Mouse (Mus musculus): Measurements from ENCODE around the gene BC028528. TPM values are rescaled to one million over a fixed set of nuclear protein-coding genes. Genes with fewer than 3 reads are reported as not detected.
"Not testable (repeated sequence)": the region's sequence is repeated elsewhere in the genome, so short reads cannot be mapped to it uniquely, and the experiment has no call there.

Gene BC028528
- total RNA-seq, 2 experiments from 2014 or later = 7.2 to 13.9 TPM

DNA sequence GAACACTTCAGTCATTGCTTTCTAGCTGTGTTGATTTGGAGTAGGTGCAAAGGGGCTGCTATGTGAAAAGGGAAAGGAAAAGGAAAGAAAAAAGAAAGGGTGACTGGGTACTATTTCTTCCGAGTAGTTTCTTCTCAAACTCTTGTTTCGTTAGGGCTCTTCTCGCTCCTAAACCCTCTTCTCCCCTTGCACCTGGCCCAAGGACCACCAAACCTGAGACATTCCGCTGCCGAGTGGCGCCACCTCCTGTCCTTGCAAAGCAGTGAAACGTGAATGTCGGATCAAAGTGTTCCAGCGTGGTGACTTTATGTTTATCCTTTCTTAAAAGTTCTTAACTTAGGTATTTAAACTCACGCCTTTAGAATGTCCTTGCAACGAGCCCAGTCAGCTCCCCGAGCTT is 15.1 kb upstream of the BC028528 start:
- intact Hi-C loops (cut with DNase I) = loop anchor here (1.0 to 2.0 kb wide), 2 partner anchors 24 to 46 kb away; no protein-coding TSS in a partner anchor
- no peak for DNase-seq (ENCODE audit: low spot score)

DNA sequence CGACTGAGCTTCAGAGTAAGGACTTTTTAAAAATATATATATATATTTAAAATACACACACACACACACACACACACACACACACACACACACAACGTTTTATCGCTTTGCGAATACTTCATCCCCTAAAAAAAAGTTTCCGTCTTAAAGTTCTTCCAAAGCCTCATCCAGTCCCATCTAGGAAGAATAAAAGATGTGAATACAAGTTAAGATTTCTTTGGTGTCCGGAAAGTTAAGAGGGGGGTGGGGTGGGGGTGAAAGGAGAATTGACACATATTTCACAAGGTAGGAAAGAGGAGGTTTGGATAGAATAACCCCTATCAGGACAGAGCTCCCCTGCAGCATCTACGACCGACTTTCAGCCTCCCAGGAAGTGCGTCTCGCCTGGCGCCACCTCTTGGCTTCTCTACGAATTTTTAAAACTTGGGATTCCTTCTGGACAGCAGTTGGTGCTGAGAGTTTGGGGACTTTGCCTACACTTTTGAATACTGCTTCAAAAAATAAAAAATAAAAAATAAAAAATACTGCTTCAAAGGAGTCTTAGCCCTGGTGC is 14.2 kb upstream of the BC028528 start:
- intact Hi-C loops (cut with DNase I) = loop anchor here (1.0 to 2.0 kb wide), 2 partner anchors 23 to 45 kb away; no protein-coding TSS in a partner anchor
- no peak for DNase-seq (ENCODE audit: low spot score)

- intact Hi-C loops (cut with DNase I) = no loop called here
- peak; percentile 15 for DNase-seq (ENCODE audit: low spot score)
Measured at GRCm38 (mm10) chr3:95905146-95905939, 13.5 kb upstream of the BC028528 start.

- DNase-seq (ENCODE audit: low spot score) = peak; percentile 28
- intact Hi-C loops (cut with DNase I) = no loop called here
Measured at GRCm38 (mm10) chr3:95904568-95904967, 12.8 kb upstream of the BC028528 start, which contains the start of gene Car14. Gene Car14 (minus strand): TSS chr3:95904691.

- DNase-seq (ENCODE audit: low spot score) = no peak
- intact Hi-C loops (cut with DNase I) = no loop called here
Measured at GRCm38 (mm10) chr3:95903753-95904502, 12.1 kb upstream of the BC028528 start.

DNA sequence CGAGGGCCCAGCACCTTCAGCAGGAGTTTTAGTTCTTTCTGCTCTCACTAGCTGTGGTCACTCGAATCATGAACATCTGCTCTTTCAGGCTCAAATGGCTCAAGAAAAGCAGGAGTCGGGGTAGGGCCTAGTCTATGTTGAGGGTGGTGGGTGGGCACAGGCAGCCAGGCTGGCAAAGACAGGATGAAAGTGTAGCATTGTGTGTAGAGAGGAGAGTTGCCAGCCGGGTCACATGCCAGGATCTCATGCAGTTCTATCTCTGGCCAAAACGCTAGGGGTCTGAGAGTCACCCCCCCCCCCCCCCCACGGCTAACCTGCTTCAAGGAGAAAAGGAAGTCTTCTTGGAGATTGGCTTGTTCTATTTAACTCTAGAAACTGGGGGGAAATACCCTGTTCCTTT is 10.8 kb upstream of the BC028528 start:
- intact Hi-C loops (cut with DNase I) = no loop called here
- no peak for DNase-seq (ENCODE audit: low spot score)

DNA sequence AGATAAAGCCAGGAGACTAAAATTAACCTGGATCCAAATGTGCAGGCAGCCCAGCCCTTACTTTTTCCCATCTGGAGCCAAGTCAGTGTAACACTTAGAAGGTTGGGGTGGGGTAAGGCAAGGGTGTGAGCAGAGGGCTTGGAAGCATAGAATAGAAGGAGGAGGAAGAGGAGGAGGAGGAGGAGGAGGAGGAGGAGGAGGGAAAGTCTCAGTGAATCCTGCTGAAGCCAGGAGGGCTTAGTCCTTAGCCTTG is 10.5 kb upstream of the BC028528 start:
- intact Hi-C loops (cut with DNase I) = no loop called here

DNA sequence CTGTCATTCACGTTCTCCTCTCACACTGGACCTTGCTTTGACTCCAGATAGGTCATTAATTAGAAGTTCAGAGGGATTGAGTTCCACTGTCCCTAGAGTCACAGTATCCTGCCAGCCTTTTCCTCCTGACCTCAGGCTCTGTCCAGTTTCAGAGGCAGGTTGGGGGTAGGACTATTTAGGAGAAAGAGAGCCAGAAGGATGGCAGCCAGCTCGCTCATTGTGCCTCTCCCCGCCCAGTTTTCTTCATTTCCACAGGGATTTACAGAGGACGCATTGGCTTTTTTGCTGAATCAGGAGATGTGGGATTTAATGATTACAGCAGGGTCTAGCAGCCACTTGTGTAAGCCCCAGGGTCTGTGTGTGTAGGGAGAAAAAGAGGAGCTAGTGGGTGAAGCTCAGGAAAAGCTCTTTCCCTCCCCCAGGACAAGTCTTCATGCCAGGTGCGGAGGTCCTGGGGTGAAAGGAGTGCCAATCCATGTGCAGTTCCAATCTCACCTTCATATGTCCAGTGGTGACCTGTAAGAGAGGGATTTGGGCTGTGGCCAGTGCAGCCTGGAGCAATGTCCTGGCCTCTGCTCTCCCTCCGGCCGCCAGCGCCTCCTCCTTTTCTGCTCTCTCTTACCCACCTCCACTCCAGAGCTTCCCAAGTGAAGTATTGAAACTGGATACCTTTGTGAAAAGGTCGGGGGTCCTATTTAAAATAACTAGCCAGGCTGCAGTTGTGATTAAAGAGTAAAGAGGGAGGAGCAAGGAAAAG is 10.0 kb upstream of the BC028528 start:
- DNase-seq (ENCODE audit: low spot score) = no peak
- intact Hi-C loops (cut with DNase I) = no loop called here

More for the DNA sequence above, 10.5 kb upstream of the BC028528 start:
- no peak for DNase-seq (ENCODE audit: low spot score)

DNA sequence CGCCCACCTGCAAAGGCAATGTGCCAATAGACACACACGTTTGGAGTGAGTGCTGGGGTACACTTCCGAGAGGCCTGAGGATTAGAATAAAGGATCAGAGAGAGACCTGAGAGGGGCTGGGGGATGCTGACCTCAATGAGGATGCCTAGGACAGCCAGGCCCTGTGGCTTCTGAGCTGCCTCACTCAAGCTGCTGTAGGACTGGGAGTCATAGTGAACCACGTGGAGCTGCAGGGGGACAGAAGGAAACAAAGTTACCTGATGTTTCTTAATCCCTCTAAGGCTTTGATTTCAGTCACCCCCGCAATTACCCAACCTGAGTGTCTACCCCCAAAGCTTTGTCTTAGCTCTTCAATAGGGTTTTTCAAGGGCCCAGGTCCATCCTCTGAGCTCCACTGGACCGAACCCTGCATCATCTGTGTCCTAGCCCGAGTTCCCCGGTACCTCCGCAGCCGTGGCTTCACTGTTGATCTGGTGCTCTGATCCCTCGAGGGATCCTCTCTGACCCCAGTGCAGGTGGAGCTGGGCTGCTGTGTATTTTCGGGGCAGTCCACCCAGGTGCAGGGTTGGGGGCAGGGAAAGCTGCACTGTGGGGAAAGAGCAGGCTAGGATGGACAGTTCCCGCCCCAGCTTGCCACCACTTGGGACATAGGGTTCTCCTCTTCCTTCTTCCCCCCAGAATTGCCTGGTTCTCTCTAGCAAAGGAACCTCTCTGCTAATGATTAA is 8.2 kb upstream of the BC028528 start:
- intact Hi-C loops (cut with DNase I) = no loop called here
- DNase-seq (ENCODE audit: low spot score) = no peak

- intact Hi-C loops (cut with DNase I); DNase-seq (ENCODE audit: low spot score): not testable (repeated sequence)
Measured at GRCm38 (mm10) chr3:95895501-95895900, 3.7 kb upstream of the BC028528 start.

DNA sequence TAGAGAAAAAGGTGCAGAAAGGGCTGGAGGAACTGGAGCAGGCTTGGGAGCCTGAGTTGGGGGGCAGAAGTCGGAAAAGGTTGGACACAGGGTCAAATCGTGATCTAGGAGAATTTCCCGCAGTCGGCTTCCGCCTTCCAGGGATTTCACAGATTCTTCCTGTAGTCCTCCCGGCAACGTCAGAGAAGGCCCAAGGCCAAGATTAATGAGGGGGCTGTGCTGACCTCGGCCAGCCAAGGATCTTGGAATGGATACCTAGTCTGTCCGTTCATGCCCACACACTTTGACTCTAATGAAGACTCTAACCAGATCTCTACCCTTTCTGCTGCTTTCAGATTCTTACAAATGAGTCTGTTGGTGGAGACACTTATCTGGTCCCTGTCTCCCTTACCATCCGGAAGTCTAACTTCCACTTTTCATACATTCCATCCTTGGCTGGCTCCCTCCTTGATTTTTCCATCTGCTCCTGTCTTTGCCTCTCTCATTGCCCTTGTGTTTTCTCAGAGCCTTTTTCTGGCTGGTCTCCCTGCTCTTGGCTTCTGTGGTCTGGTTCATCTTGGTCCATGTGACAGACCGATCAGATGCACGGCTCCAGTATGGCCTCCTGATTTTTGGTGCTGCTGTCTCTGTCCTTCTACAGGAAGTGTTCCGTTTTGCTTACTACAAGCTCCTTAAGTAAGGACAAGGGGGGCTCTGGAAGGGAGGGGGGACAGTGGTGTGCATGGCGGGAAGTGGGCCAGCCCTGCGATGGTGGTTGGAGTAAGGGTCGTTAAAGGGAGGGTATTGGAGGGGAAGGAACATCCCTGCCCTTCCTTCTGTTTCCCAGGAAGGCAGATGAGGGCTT is 2.7 kb upstream of the BC028528 start:
- intact Hi-C loops (cut with DNase I) = no loop called here
- DNase-seq (ENCODE audit: low spot score) = peak; percentile 54

DNA sequence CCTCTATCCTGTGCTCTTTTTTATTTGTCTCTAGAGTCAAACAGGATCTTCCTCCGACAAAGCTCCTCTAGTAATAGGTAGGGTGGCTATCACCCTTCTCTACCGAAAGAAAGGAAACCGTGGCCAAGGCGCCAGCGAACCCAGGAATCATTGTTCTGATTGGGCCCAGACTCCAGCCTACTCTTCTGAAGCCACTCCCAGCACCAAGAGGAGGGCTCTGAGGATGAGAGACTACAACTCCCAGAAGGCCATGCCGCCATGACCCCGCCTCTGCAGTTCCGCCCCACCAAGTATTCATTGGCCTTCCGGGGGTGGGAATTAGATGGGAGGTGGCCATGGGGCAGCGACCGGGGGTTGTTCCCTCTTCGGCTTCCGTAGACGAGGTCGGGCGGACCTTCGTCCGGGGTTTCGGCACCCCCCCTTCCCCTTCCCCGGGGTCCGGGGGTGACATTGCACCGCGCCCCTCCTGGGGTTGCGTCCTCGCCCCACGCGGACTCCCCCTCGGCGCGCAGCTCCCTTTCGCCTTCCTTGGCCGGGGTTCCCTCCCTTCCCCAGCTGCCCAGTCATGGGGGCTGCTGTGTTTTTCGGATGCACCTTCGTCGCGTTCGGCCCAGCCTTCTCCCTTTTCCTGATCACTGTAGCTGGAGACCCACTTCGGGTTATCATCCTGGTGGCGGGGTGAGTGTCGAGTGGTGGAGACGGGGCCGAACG is 2.0 kb upstream of the BC028528 start, which contains the start of gene Aph1a:
Gene Aph1a, plus strand, starts transcription at position 364 of the 711 bp plus-strand sequence.
- DNase-seq (ENCODE audit: low spot score) = peak; percentile 97
- intact Hi-C loops (cut with DNase I) = not testable (repeated sequence)

DNA sequence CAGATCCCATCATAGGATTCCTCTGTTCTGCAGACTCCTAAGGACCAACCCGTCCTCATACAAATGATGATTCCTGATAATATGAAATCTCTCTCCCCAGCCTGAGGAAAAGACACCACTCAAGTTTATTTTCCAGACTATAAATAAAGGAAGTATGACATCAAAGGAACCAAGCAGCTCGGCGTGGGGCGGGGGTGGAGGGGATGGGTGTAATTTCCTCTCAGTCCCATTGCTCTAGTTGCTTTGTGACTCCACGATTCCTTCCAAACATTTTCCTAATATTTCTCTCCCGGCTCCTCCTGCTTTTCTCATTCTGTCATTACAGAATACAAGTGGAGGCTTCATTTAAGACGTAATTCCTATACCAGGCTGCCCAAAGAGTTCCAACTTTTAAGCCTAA is 1.3 kb upstream of the BC028528 start:
- intact Hi-C loops (cut with DNase I) = no loop called here
- no peak for DNase-seq (ENCODE audit: low spot score)

DNA sequence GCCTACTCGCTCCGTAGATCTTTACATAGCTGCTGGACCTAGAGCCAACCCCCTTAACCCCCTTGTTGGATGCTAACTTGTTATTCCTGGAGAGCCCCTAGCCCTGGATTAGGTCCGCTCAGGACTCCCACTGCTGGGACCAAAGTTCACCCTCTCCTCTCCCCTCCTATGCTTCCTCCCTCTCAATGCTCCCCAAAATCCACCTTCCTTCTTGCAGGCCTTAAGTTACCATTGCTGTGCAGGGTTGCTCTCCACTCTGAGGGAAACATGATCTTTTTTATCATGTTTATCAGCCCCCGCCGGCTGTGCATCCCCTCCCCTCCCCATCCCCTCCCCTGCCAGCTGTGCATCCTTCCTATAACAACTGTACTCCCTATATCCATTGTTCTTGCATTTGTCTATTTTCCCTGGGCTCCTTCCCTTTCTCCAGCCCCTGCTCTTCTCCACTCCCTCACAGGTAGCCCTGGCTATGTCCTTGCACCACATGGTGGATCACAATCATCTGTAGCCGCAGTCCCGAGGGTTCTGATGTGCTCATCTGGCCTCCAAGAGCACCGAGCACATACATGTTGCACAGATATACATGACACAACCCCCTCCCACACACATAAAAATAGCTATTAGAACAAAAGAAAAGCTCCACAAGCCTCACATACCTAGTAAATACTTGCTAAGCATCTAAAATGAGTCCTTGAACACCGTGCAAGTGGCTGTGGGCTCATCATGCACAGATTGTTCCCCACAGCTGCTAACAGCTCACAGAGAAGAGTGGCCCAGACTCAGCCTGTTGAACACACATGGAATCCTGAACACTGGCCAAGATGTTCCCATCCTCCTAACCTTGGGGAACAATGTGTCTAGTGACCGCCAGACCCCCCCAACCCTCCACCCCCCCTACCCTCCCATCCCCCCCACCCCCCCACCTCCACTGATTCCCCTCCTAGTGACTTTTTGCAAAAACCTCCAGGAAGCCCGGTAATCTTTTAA is 554 bp upstream of the BC028528 start:
- intact Hi-C loops (cut with DNase I) = no loop called here

DNA sequence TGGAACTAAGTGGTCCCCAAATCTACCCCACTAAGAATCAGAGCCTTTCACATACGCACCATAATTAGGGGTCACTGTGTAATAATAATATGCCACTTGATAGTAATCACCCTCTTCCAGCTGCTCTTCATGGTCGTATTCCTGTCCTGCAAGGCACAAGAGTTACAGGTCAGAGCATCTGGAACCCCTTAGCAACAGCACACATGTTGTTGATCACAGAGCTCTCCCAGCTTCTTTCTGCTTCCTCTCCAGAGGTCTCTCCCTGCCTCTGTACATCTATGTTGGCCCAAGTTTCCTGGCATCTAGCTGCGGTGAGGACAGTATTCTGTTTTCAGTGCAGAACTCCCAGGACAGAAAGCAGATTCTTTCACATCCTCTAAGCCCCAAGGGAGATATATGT is 2.1 kb downstream of the BC028528 start:
- intact Hi-C loops (cut with DNase I) = loop anchor here (10.0 kb wide), 1 partner anchor 165 kb away; the partner anchor contains the start of gene Vps45
- no peak for DNase-seq (ENCODE audit: low spot score)

More for the DNA sequence above, 554 bp upstream of the BC028528 start:
- DNase-seq (ENCODE audit: low spot score) = no peak

DNA sequence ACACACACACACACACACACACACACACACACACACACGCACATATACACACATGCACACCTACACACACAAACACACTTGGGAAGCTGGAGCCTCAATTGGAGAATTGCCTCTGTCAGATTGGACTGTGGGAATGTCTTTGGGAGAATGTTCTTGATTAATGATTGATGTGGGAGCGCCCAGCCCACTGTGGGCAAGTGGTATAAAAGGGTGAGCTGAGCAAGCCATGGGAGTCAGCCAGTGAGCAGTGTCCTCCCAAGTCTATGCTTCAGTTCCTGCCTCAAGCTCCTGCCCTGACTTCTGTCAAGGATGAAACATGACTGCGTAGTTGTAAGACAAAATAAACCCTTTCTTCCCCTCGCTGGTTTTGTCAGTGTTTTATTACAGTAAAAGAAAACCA is 4.2 kb downstream of the BC028528 start:
- intact Hi-C loops (cut with DNase I) = loop anchor here (10.0 kb wide), 1 partner anchor 167 kb away; the partner anchor contains the start of gene Vps45
- DNase-seq (ENCODE audit: low spot score) = no peak

DNA sequence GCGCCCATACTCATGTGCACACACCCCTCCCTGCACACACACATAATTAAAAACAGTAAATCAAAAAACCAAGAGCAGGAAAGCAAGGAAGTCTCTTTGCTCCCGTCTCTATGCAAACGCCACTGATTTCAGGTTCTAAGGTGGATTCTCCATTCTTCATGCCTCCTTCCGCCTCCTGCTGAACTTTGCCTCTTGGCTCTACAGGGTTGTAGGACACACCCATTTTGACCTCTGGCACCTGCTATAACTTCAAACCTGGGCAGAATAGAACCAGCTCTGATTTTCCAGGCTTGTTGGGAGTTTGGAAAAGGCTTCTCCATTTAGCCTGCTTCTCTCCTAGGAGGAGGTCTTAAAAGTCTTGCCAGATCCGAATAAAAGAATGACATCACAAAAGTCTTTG is 7.4 kb downstream of the BC028528 start:
- intact Hi-C loops (cut with DNase I) = loop anchor here (10.0 kb wide), 1 partner anchor 170 kb away; the partner anchor contains the start of gene Vps45
- no peak for DNase-seq (ENCODE audit: low spot score)

Measured in heart, postnatal 25 days (tissue).